Mouse (Mus musculus): ENCODE results near the gene Btbd35f4. TPM values are rescaled to one million over a fixed set of nuclear protein-coding genes. Genes with fewer than 3 reads are reported as not detected.
"Not testable (repeated sequence)": the region's sequence is repeated elsewhere in the genome, so short reads cannot be mapped to it uniquely, and the experiment has no call there.

Gene Btbd35f4
- not detected in 2 replicates for polyA plus RNA-seq (2015; fragmentation: Nextera tagmentation; extraction: Ambion mirVana)

GRCm38 (mm10) chrX:4800196-4800595, at the start of gene Btbd35f4:
Btbd35f4 (plus strand) TSS chrX:4800496.
- no CpG with 5 or more reads among the region's 4 CpGs for WGBS
- not testable (repeated sequence) for H3K9ac ChIP-seq; H3K4me1 ChIP-seq; H3K27ac ChIP-seq; H3K36me3 ChIP-seq (ENCODE audit: poor library complexity, severe bottlenecking); H3K27me3 ChIP-seq; H3K4me3 ChIP-seq; H3K9me3 ChIP-seq (replicated peaks); H3K4me2 ChIP-seq; ATAC-seq

- H3K36me3 ChIP-seq (ENCODE audit: poor library complexity, severe bottlenecking); ATAC-seq; H3K27me3 ChIP-seq; H3K9me3 ChIP-seq (replicated peaks); H3K4me1 ChIP-seq; H3K4me3 ChIP-seq; H3K27ac ChIP-seq; H3K4me2 ChIP-seq; H3K9ac ChIP-seq: not testable (repeated sequence)
- no CpG with 5 or more reads among the region's 1 CpGs for WGBS
Measured at GRCm38 (mm10) chrX:4840016-4840415, 39.7 kb downstream of the Btbd35f4 start.

Other genes with a start within 250 kb of the Btbd35f4 start
- gene Btbd35f27, start 151.6 kb downstream of the Btbd35f4 start, polyA plus RNA-seq (2015; fragmentation: Nextera tagmentation; extraction: Ambion mirVana) = not detected in 2 replicates

Measured in forebrain, embryonic 13.5 days (tissue).